Mouse (Mus musculus) olfactory bulb, adult 2 months (tissue): ENCODE data around the gene Arl15. TPM values are rescaled to one million over a fixed set of nuclear protein-coding genes. Genes with fewer than 3 reads are reported as not detected.

Source experiments
- H3K27ac ChIP-seq: fragments of 200-500 bp; 2 replicates; pipeline ENCODE4 v1.5.1; 2012; ENCODE audit warnings: low read depth, low read length; ENCODE audit not compliant: insufficient read depth
- H3K4me1 ChIP-seq: fragments of 200-500 bp; 2 replicates; pipeline ENCODE4 v1.6.1; 2012; ENCODE audit warnings: low read length; ENCODE audit not compliant: control insufficient read depth, insufficient read depth
- H3K4me3 ChIP-seq: fragments of 200-500 bp; 2 replicates; pipeline ENCODE4 v1.5.1; 2012; ENCODE audit warnings: mild to moderate bottlenecking, low read depth, low read length, moderate library complexity; ENCODE audit not compliant: insufficient read depth
- CTCF ChIP-seq: fragments of 200-500 bp; IDR thresholded peaks from 2 replicates; pipeline ENCODE4 v1.5.1; 2012; ENCODE audit warnings: low read depth, mild to moderate bottlenecking, low read length, moderate library complexity; ENCODE audit not compliant: insufficient read depth
- POLR2A ChIP-seq: fragments of 200-500 bp; IDR thresholded peaks from 2 replicates; pipeline ENCODE4 v1.6.1; 2012; ENCODE audit warnings: mild to moderate bottlenecking, low read depth, low read length, moderate library complexity; ENCODE audit not compliant: insufficient read depth
- WGBS: fragments of 180-500 bp; shearing (Covaris S2); methylation state at CpG from one replicate; pipeline ENCODE4 v1.1.7; 2018; 5-methylcytosine and 5-hydroxymethylcytosine counted together
- polyA plus RNA-seq: library from polyadenylated mRNA; stranded (reverse); fragments of >200 nt; gene quantifications from 2 replicates; pipeline ENCODE4 v1.2.4, GENCODE M21; 2012; ENCODE audit warnings: low replicate concordance; ENCODE audit not compliant: missing spikeins, insufficient read depth, insufficient read length

Arl15 gene
- polyA plus RNA-seq, 1 experiment: not detected

- no peak overlapping the region for H3K27ac ChIP-seq
- WGBS: 86% methylated on average over 10 of the region's 10 CpGs
- H3K4me3 ChIP-seq: no peak overlapping the region
- H3K4me1 ChIP-seq: 0 out of 2 replicates have a peak, but pooled peaks cover 2% of the 10 kb centered on the region
- TF ChIP-seq POLR2A (no peak), CTCF (no peak)
These were observed 69.4 kb downstream of the Arl15 start for GRCm38 (mm10) chr13:113863688-113864087.

- no peak overlapping the region for H3K4me3 ChIP-seq
- 0 out of 2 replicates have a peak, but pooled peaks cover 2% of the 10 kb centered on the region for H3K4me1 ChIP-seq
- H3K27ac ChIP-seq: no peak overlapping the region
- TF ChIP-seq POLR2A (no peak), CTCF (no peak)
- 67% methylated on average over 7 of the region's 7 CpGs for WGBS
These were observed 70.0 kb downstream of the Arl15 start for GRCm38 (mm10) chr13:113864278-113864677.

- 49% methylated on average over 1 of the region's 1 CpGs for WGBS
- H3K27ac ChIP-seq: no peak overlapping the region
- no peak overlapping the region for H3K4me3 ChIP-seq
- no peak for TF ChIP-seq POLR2A
- no peak for TF ChIP-seq CTCF
- peaks cover 6% of the 10 kb centered on the region for H3K4me1 ChIP-seq
These were observed 70.6 kb downstream of the Arl15 start for GRCm38 (mm10) chr13:113864893-113865292.

- Histone ChIP-seq H3K4me3 (no peak overlapping the region), H3K4me1 (peaks cover 6% of the 10 kb centered on the region), H3K27ac (no peak overlapping the region)
- 60% methylated on average over 6 of the region's 6 CpGs for WGBS
- TF ChIP-seq CTCF: no peak
These were observed 71.1 kb downstream of the Arl15 start for GRCm38 (mm10) chr13:113865378-113865777.

- 38% methylated on average over 7 of the region's 7 CpGs for WGBS
- Histone ChIP-seq H3K4me1 (peaks cover 6% of the 10 kb centered on the region), H3K27ac (no peak overlapping the region), H3K4me3 (no peak overlapping the region)
- TF ChIP-seq POLR2A (no peak), CTCF (no peak)
These were observed 71.5 kb downstream of the Arl15 start for GRCm38 (mm10) chr13:113865806-113866205.

- H3K27ac ChIP-seq: no peak overlapping the region
- peaks cover 3% of the 10 kb centered on the region for H3K4me1 ChIP-seq
- 84% methylated on average over 2 of the region's 2 CpGs for WGBS
- TF ChIP-seq CTCF: no peak
- no peak for TF ChIP-seq POLR2A
- no peak overlapping the region for H3K4me3 ChIP-seq
These were observed 73.4 kb downstream of the Arl15 start for GRCm38 (mm10) chr13:113867736-113868135.

- WGBS: 74% methylated on average over 20 of the region's 20 CpGs
- no peak for TF ChIP-seq POLR2A
- TF ChIP-seq CTCF: peak; percentile 52; the same call in 1 of the 2 replicates
These were observed 75.2 kb downstream of the Arl15 start for GRCm38 (mm10) chr13:113869212-113870205.

GRCm38 (mm10) chr13:113870403-113870802, 76.1 kb downstream of the Arl15 start:
- Histone ChIP-seq H3K4me1 (peaks cover 3% of the 10 kb centered on the region), H3K27ac (no peak overlapping the region), H3K4me3 (no peak overlapping the region)
- TF ChIP-seq CTCF: no peak
- TF ChIP-seq POLR2A: no peak
- 84% methylated on average over 15 of the region's 15 CpGs for WGBS

More at GRCm38 (mm10) chr13:113869212-113870205, 75.2 kb downstream of the Arl15 start:
- Histone ChIP-seq H3K27ac (no peak overlapping the region), H3K4me1 (peaks cover 3% of the 10 kb centered on the region), H3K4me3 (no peak overlapping the region)

GRCm38 (mm10) chr13:113871853-113872252, 77.5 kb downstream of the Arl15 start:
- 66% methylated on average over 13 of the region's 13 CpGs for WGBS
- Histone ChIP-seq H3K4me3 (no peak overlapping the region), H3K4me1 (peaks cover 3% of the 10 kb centered on the region), H3K27ac (no peak overlapping the region)
- TF ChIP-seq CTCF: no peak
- TF ChIP-seq POLR2A: no peak
